Mouse (Mus musculus): ENCODE measurements around the gene Mas1. TPM values are rescaled to one million over a fixed set of nuclear protein-coding genes. Genes with fewer than 3 reads are reported as not detected.

Gene Mas1
- polyA plus RNA-seq, 1 experiment from 2014 or later: 0.28 TPM

DNA sequence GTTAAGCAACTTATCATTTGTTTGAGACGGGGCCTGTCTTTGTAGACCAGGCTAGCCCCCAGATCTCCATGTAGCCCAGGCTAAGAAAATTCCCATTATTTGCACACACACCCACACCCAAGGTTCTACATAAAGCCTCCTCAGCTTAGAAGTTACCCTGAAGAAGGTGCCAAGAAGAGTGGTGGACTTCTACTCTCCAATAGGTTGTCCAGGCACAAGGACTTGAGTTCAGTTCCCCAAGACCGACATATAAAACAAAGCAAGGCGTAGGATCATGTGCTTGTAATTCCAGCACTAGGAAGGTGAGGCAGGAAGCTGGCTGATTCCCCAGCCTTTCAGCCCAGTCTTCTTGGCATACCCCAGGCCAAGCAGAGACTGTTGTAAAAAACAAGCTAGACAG lies 69.4 kb downstream of the Mas1 start:
- Histone ChIP-seq H3K9ac (replicated peaks; ENCODE audit: low read depth, low read length) (no peak overlapping the region), H3K4me3 (ENCODE audit: low read depth, low read length) (no peak overlapping the region), H3K4me2 (ENCODE audit: low read depth, low read length) (no peak overlapping the region), H3K9me3 (ENCODE audit: control insufficient read depth, low read length) (no peaks in the 10 kb centered on the region), H3K4me1 (ENCODE audit: control insufficient read depth, insufficient read depth, low read length) (no peaks in the 10 kb centered on the region), H3K27me3 (ENCODE audit: control insufficient read depth, insufficient read depth, low read length) (no peaks in the 10 kb centered on the region), H3K36me3 (ENCODE audit: control insufficient read depth, insufficient read depth, low read length) (no peaks in the 10 kb centered on the region), H3K27ac (ENCODE audit: low read depth, low read length) (no peak overlapping the region)
- WGBS: 96% methylated on average over 3 of the region's 3 CpGs
- ATAC-seq (ENCODE audit: low read depth): no peak

DNA sequence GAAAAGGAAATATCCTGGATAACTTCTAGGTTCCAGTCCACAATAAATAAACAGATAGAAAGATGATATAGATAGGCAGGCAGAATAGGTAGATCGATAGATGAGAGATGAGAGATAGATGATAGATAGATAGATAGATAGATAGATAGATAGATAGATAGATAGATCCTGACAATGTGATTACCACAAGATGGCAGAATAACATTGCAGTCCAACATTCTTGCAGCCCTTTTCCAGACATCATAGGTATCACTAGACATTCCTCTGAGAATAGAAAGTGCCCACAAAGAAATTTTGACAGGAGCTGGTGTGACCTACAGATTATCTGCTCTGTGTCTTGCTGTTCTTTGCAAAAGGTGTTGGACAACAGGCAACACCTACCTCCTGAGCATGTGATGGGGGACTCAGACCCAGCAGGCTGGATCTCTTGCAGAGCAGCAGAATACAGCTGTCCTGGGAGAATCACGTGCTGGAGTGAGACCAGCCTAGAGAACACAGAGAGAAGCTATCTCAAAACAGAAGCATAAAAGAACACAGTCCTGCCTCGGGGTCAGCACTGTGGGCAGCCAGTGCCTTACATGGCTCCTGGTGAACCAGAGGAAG lies 70.4 kb downstream of the Mas1 start:
- no peak for ATAC-seq (ENCODE audit: low read depth)
- H3K9ac ChIP-seq (replicated peaks; ENCODE audit: low read depth, low read length): no peak overlapping the region
- no peaks in the 10 kb centered on the region for H3K9me3 ChIP-seq (ENCODE audit: control insufficient read depth, low read length)
- H3K27me3 ChIP-seq (ENCODE audit: control insufficient read depth, insufficient read depth, low read length): no peaks in the 10 kb centered on the region
- H3K4me3 ChIP-seq (ENCODE audit: low read depth, low read length): no peak overlapping the region
- 79% methylated on average over 3 of the region's 3 CpGs for WGBS
- H3K4me2 ChIP-seq (ENCODE audit: low read depth, low read length): no peak overlapping the region
- no peak overlapping the region for H3K27ac ChIP-seq (ENCODE audit: low read depth, low read length)
- H3K4me1 ChIP-seq (ENCODE audit: control insufficient read depth, insufficient read depth, low read length): no peaks in the 10 kb centered on the region
- H3K36me3 ChIP-seq (ENCODE audit: control insufficient read depth, insufficient read depth, low read length): no peaks in the 10 kb centered on the region

DNA sequence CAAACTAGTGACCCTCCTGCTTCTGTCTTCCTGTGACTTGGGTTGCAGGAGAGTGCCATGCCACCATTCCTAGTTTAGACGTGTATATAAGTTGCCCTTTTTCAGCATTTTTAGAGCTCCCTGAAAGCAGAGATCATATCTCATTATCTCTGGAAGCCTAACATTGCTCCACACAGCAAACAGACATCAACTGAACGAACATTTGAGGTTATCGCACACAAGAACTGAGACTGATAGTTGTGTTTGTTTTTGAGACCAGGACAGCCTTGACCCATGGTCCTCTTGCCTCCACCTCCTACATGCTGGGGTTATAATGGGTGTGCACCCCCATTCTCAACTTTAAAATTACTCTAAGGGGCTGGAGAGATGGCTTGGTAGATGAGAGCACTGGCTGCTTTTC lies 71.3 kb downstream of the Mas1 start:
- H3K36me3 ChIP-seq (ENCODE audit: control insufficient read depth, insufficient read depth, low read length): no peaks in the 10 kb centered on the region
- H3K4me1 ChIP-seq (ENCODE audit: control insufficient read depth, insufficient read depth, low read length): no peaks in the 10 kb centered on the region
- no peaks in the 10 kb centered on the region for H3K27me3 ChIP-seq (ENCODE audit: control insufficient read depth, insufficient read depth, low read length)
- no peak for ATAC-seq (ENCODE audit: low read depth)
- no peak overlapping the region for H3K4me2 ChIP-seq (ENCODE audit: low read depth, low read length)
- 86% methylated on average over 3 of the region's 3 CpGs for WGBS
- H3K9me3 ChIP-seq (ENCODE audit: control insufficient read depth, low read length): no peaks in the 10 kb centered on the region
- no peak overlapping the region for H3K9ac ChIP-seq (replicated peaks; ENCODE audit: low read depth, low read length)
- no peak overlapping the region for H3K4me3 ChIP-seq (ENCODE audit: low read depth, low read length)
- H3K27ac ChIP-seq (ENCODE audit: low read depth, low read length): no peak overlapping the region

DNA sequence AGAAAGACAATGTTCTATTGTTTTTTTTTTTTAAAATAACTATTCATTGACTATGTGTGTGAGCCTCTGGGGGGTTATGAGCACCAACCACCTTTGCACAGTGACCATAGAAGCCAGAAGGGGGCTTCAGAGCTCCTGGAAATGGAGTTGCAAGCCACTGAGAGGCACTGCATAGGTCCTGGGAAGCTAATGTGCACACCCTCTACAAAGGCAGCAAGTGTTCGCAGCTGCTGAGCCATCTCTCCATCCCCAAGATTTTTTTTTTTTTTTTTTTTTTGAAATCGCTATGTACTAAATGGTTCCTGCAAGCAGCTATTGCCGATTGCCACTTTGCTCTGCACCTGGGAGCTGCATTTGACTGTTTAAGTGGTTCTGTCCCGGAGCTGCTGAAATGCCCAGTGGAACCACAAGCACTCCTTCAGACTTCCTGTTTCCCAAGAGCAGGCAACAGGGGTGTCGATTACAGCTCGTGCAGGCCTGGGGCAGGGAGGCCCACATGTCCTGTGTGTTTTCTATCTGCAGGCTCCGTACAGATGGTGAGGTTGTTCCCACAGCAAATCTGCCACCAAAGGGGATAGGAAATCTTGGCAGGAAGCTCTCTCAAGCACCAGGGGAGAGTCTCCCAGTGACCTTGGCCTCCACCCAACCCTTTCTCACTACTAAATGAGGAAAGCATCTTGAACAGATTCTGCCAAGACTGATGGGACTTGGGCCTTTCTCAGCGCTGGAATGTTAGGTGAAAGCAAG lies 74.1 kb downstream of the Mas1 start:
- peaks cover 6% of the 10 kb centered on the region; the same call in 1 of the 2 replicates for H3K4me1 ChIP-seq (ENCODE audit: control insufficient read depth, insufficient read depth, low read length)
- peak overlapping the region; percentile 60; the same call in 1 of the 2 replicates for H3K27ac ChIP-seq (ENCODE audit: low read depth, low read length)
- H3K36me3 ChIP-seq (ENCODE audit: control insufficient read depth, insufficient read depth, low read length): no peaks in the 10 kb centered on the region
- no peak overlapping the region for H3K4me2 ChIP-seq (ENCODE audit: low read depth, low read length)
- ATAC-seq (ENCODE audit: low read depth): no peak
- no peaks in the 10 kb centered on the region for H3K27me3 ChIP-seq (ENCODE audit: control insufficient read depth, insufficient read depth, low read length)
- H3K9ac ChIP-seq (replicated peaks; ENCODE audit: low read depth, low read length): no peak overlapping the region
- no peak overlapping the region for H3K4me3 ChIP-seq (ENCODE audit: low read depth, low read length)
- H3K9me3 ChIP-seq (ENCODE audit: control insufficient read depth, low read length): no peaks in the 10 kb centered on the region
- 66% methylated on average over 8 of the region's 8 CpGs for WGBS

DNA sequence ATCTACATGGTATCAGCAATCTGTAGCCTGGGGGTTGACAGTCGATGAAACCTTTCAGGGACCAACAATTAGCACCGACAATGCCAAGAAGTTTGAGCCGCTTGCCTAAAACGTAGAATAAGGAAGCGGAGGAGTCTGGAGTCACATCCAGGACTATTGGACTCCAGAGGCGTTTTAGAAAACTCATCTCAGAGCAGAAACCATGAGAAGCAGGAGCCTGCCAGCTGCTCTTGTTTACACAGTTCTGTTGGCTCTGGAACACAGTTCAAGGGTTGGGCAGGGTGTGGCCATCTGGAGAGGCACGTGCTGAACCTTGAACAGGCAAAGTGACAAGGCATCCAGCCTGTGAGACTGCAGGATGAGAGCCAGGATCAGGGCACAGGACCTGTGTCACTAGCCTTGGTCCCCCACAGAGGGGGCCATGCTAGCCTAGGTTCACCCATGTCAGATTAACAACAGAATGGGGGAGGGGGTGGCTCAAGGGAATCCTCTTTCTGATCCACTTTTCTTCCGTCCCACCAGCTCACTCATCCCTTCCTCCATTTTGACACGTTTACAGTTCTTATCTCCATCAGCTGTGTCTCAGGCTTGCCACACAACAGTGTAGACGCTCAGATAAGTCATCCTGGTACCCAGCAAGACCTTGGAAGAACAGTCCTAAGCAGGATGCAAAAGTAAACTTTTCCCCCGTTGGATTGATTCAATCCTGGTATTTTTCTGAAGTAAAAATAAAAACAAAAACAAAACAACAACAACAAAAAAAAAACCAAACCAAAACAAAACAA lies 75.3 kb downstream of the Mas1 start:
- Histone ChIP-seq H3K27me3 (ENCODE audit: control insufficient read depth, insufficient read depth, low read length) (no peaks in the 10 kb centered on the region), H3K9me3 (ENCODE audit: control insufficient read depth, low read length) (no peaks in the 10 kb centered on the region), H3K9ac (replicated peaks; ENCODE audit: low read depth, low read length) (no peak overlapping the region), H3K4me1 (ENCODE audit: control insufficient read depth, insufficient read depth, low read length) (peaks cover 6% of the 10 kb centered on the region; the same call in 1 of the 2 replicates), H3K36me3 (ENCODE audit: control insufficient read depth, insufficient read depth, low read length) (no peaks in the 10 kb centered on the region), H3K27ac (ENCODE audit: low read depth, low read length) (no peak overlapping the region), H3K4me3 (ENCODE audit: low read depth, low read length) (no peak overlapping the region), H3K4me2 (ENCODE audit: low read depth, low read length) (no peak overlapping the region)
- WGBS: 78% methylated on average over 11 of the region's 11 CpGs
- ATAC-seq (ENCODE audit: low read depth): no peak

DNA sequence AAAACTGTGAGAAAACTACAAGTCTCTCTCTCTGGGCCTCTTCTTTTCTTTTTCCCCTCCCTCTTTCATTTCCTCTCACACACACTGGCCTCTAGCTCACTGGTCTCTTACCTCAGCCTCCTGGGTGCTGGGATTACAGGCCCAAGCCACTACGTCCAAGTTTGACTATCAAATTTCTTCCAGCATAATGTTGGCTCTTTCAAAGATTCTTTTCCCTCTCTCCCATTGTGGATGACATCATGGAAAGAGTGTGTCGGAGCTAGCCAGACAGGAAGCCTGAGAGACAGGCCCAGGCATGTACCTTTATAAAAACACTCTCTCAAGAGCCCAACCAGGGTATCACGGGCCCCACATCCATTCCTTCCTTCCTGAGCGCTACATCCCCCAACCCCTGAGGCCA lies 76.5 kb downstream of the Mas1 start:
- Histone ChIP-seq H3K27ac (ENCODE audit: low read depth, low read length) (peak overlapping the region; percentile 53; the same call in 1 of the 2 replicates), H3K36me3 (ENCODE audit: control insufficient read depth, insufficient read depth, low read length) (no peaks in the 10 kb centered on the region), H3K9me3 (ENCODE audit: control insufficient read depth, low read length) (no peaks in the 10 kb centered on the region), H3K4me2 (ENCODE audit: low read depth, low read length) (no peak overlapping the region), H3K27me3 (ENCODE audit: control insufficient read depth, insufficient read depth, low read length) (no peaks in the 10 kb centered on the region), H3K4me1 (ENCODE audit: control insufficient read depth, insufficient read depth, low read length) (peaks cover 6% of the 10 kb centered on the region; the same call in 1 of the 2 replicates), H3K4me3 (ENCODE audit: low read depth, low read length) (no peak overlapping the region), H3K9ac (replicated peaks; ENCODE audit: low read depth, low read length) (no peak overlapping the region)
- ATAC-seq (ENCODE audit: low read depth): no peak
- 72% methylated on average over 4 of the region's 4 CpGs for WGBS

DNA sequence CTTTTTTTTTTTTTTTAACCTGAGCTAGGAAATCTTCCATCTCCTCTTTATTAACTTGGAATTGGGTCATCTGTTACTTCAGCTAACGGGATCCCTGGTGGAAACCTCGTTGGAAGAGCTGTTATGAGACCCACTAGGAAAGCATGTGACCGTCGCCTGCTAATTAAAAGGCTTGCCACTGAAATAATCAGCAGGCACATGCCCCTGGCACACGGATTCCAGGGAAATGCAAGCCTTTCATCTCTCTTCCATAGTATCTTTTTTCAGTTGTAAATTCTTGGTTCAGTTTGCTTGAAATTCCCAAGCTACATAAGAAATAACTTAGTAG lies 76.9 kb downstream of the Mas1 start:
- 28% methylated on average over 5 of the region's 5 CpGs for WGBS
- Histone ChIP-seq H3K4me3 (ENCODE audit: low read depth, low read length) (no peak overlapping the region), H3K27ac (ENCODE audit: low read depth, low read length) (peak overlapping the region; percentile 53; the same call in 1 of the 2 replicates), H3K36me3 (ENCODE audit: control insufficient read depth, insufficient read depth, low read length) (no peaks in the 10 kb centered on the region), H3K4me1 (ENCODE audit: control insufficient read depth, insufficient read depth, low read length) (peaks cover 6% of the 10 kb centered on the region; the same call in 1 of the 2 replicates), H3K27me3 (ENCODE audit: control insufficient read depth, insufficient read depth, low read length) (no peaks in the 10 kb centered on the region), H3K9ac (replicated peaks; ENCODE audit: low read depth, low read length) (no peak overlapping the region), H3K4me2 (ENCODE audit: low read depth, low read length) (no peak overlapping the region), H3K9me3 (ENCODE audit: control insufficient read depth, low read length) (no peaks in the 10 kb centered on the region)
- peak; percentile 35; the same call in 1 of the 2 replicates for ATAC-seq (ENCODE audit: low read depth)
